Mouse (Mus musculus) kidney, adult 2 months (tissue): ENCODE results near the gene Chl1.

ENCODE experiments used
- CTCF ChIP-seq: fragments of 200-500 bp; conservative IDR thresholded peaks from 2 replicates; pipeline ENCODE4 v1.5.1; 2011; ENCODE audit warnings: low read depth, mild to moderate bottlenecking, control low read depth, low read length, moderate library complexity, mixed read lengths; ENCODE audit not compliant: insufficient read depth, insufficient read length
- POLR2A ChIP-seq: fragments of 200-500 bp; IDR thresholded peaks from one replicate; pipeline ENCODE4 v1.6.1; 2011; ENCODE audit warnings: low read depth, low read length, control low read depth

GRCm38 (mm10) chr6:103585667-103586066, 75.3 kb downstream of the Chl1 start:
- TF ChIP-seq CTCF: no peak
- no peak for TF ChIP-seq POLR2A
